Mouse (Mus musculus) kidney, adult 2 months (tissue): ENCODE results near the gene Pik3c2b. TPM values are rescaled to one million over a fixed set of nuclear protein-coding genes. Genes with fewer than 3 reads are reported as not detected.

Experiments used
- DNase-seq: peaks from one replicate; pipeline ENCODE4 v3.0.0; 2021
- H3K27ac ChIP-seq: fragments of 200-500 bp; 2 replicates; pipeline ENCODE4 v1.5.1; 2012; ENCODE audit warnings: low read depth, low read length, control low read depth, inconsistent platforms; ENCODE audit not compliant: insufficient read depth
- H3K27me3 ChIP-seq: fragments of 200-500 bp; replicated peaks from 2 replicates; pipeline ENCODE4 v1.6.1; 2012; ENCODE audit warnings: mild to moderate bottlenecking, moderate library complexity, low read length, inconsistent platforms; ENCODE audit not compliant: control insufficient read depth, insufficient read depth
- H3K36me3 ChIP-seq: fragments of 200-500 bp; 2 replicates; pipeline ENCODE4 v1.6.1; 2012; ENCODE audit warnings: mild to moderate bottlenecking, moderate library complexity, low read length, inconsistent platforms; ENCODE audit not compliant: control insufficient read depth, insufficient read depth
- H3K4me1 ChIP-seq: fragments of 200-500 bp; 2 replicates; pipeline ENCODE4 v1.6.1; 2011; ENCODE audit warnings: low read length; ENCODE audit not compliant: control insufficient read depth, insufficient read depth
- H3K4me3 ChIP-seq: fragments of 200-500 bp; 2 replicates; pipeline ENCODE4 v1.5.1; 2011; ENCODE audit warnings: mild to moderate bottlenecking, low read depth, low read length, control low read depth; ENCODE audit not compliant: insufficient read depth
- CTCF ChIP-seq: fragments of 200-500 bp; conservative IDR thresholded peaks from 2 replicates; pipeline ENCODE4 v1.5.1; 2011; ENCODE audit warnings: low read depth, mild to moderate bottlenecking, control low read depth, low read length, moderate library complexity, mixed read lengths; ENCODE audit not compliant: insufficient read depth, insufficient read length
- POLR2A ChIP-seq: fragments of 200-500 bp; IDR thresholded peaks from one replicate; pipeline ENCODE4 v1.6.1; 2011; ENCODE audit warnings: low read depth, low read length, control low read depth
- WGBS: fragments of 180-500 bp; shearing (Covaris S2); methylation state at CpG from one replicate; pipeline ENCODE4 v1.1.7; 2018; 5-methylcytosine and 5-hydroxymethylcytosine counted together
- polyA plus RNA-seq: library from polyadenylated mRNA; depleted of rRNA; stranded (reverse); fragments of >200 nt; gene quantifications from 2 replicates; pipeline ENCODE4 v1.2.3, GENCODE M21; 2012; rRNA removed

Gene Pik3c2b
- polyA plus RNA-seq, 1 experiment = 3.6 TPM

GRCm38 (mm10) chr1:133150556-133150955 lies 105.1 kb downstream of the Pik3c2b start:
- WGBS = 87% methylated on average over 2 of the region's 2 CpGs
- Histone ChIP-seq H3K27me3 (no peaks in the 10 kb centered on the region), H3K4me3 (no peak overlapping the region), H3K4me1 (no peaks in the 10 kb centered on the region; the same call in 1 of the 2 replicates), H3K36me3 (no peaks in the 10 kb centered on the region), H3K27ac (no peak overlapping the region)
- TF ChIP-seq POLR2A (no peak), CTCF (no peak)
- DNase-seq = no peak

DNA sequence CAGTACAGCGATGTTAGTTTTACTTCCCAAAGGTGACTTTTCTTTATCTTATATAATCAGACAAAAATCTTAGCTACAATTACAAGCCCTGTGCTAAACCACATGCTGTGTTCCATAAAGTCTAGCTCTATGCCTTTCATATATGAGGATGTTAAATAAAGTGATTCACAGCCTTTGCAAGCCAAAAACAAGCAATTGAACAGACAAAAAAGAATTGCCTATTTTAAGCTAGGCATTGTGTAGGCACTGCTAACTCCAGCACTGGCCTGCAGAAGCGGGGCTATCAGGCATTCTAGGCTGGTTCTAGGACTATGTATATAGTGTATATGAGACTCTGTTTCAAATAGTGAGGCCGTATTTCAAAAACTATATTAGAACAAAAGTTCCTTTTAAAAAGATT lies 106.7 kb downstream of the Pik3c2b start:
- Histone ChIP-seq H3K27me3 (no peaks in the 10 kb centered on the region), H3K36me3 (no peaks in the 10 kb centered on the region), H3K4me3 (no peak overlapping the region), H3K4me1 (no peaks in the 10 kb centered on the region), H3K27ac (no peak overlapping the region)
- 94% methylated on average over 3 of the region's 3 CpGs for WGBS
- DNase-seq = no peak
- TF ChIP-seq CTCF = no peak
- no peak for TF ChIP-seq POLR2A

DNA sequence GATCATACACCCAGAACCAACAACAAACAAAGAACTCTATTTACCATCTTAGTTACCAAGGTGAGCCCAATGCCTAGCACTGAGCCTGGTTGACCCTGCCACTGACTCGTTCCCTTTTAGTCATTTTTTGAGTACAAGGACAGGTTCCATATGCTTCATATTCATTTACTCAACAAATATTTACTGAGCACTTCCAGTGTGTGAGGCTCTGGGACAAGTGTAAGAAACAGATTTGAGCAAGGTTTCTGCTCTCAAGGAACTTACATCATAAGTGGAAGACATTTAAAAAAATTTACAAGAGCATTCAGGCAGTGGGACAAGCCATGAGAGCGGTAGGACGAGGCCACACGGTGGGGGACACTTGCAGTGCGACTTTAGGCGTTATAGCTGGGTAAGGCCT lies 109.8 kb downstream of the Pik3c2b start:
- Histone ChIP-seq H3K27me3 (no peaks in the 10 kb centered on the region), H3K36me3 (no peaks in the 10 kb centered on the region), H3K27ac (no peak overlapping the region), H3K4me1 (no peaks in the 10 kb centered on the region), H3K4me3 (no peak overlapping the region)
- 86% methylated on average over 6 of the region's 6 CpGs for WGBS
- TF ChIP-seq POLR2A (no peak), CTCF (no peak)
- DNase-seq = no peak

Other genes starting within 250 kb of the Pik3c2b start
- 0.36 and 0.57 TPM in 2 replicates for gene Lrrn2, start 165.4 kb upstream of the Pik3c2b start, polyA plus RNA-seq
- gene Mdm4, start 15.1 kb upstream of the Pik3c2b start, polyA plus RNA-seq = 22.1 and 24.5 TPM in 2 replicates
- gene Ppp1r15b, start 85.5 kb downstream of the Pik3c2b start, polyA plus RNA-seq = 22.2 and 23.9 TPM in 2 replicates
- gene Plekha6, start 118.5 kb downstream of the Pik3c2b start, polyA plus RNA-seq = 91.4 and 98.1 TPM in 2 replicates